Mouse (Mus musculus) ES-E14 (cell line): ENCODE results near the gene Doc2g.

Experiments
- MAFK ChIP-seq: IDR thresholded peaks from 2 replicates; pipeline ENCODE4 v1.6.1; 2014; ENCODE audit warnings: mild to moderate bottlenecking, low read depth, low read length, inconsistent platforms; ENCODE audit not compliant: insufficient read depth
- ZC3H11A ChIP-seq: IDR thresholded peaks from 2 replicates; pipeline ENCODE4 v1.6.1; 2012; ENCODE audit warnings: low read depth, mild to moderate bottlenecking, inconsistent platforms, low read length, borderline replicate concordance
- ZNF384 ChIP-seq: IDR thresholded peaks from 2 replicates; pipeline ENCODE4 v1.6.1; 2012; ENCODE audit warnings: low read depth, low read length, inconsistent platforms

GRCm38 (mm10) chr19:3998335-3998734, 4.8 kb upstream of the Doc2g start:
- TF ChIP-seq ZC3H11A (no peak), ZNF384 (no peak), MAFK (no peak)
